Mouse (Mus musculus) liver, adult 2 months (tissue): ENCODE results near the gene Rbbp8nl. TPM values are rescaled to one million over a fixed set of nuclear protein-coding genes. Genes with fewer than 3 reads are reported as not detected.

Experiments
- DNase-seq: peaks from one replicate; pipeline ENCODE4 v3.0.0-alpha.2; 2011; ENCODE audit warnings: low read depth, low spot score; ENCODE audit errors: extremely low read depth
- H3K27ac ChIP-seq: fragments of 200-500 bp; replicated peaks from 2 replicates; pipeline ENCODE4 v1.5.1; 2012; ENCODE audit warnings: low read depth, mild to moderate bottlenecking, control low read depth, inconsistent platforms, low read length; ENCODE audit not compliant: insufficient read depth
- H3K27me3 ChIP-seq: fragments of 200-500 bp; 2 replicates; pipeline ENCODE4 v1.6.1; 2012; ENCODE audit warnings: mild to moderate bottlenecking, moderate library complexity, low read length, inconsistent platforms; ENCODE audit not compliant: control insufficient read depth, insufficient read depth
- H3K36me3 ChIP-seq: fragments of 200-500 bp; 2 replicates; pipeline ENCODE4 v1.6.1; 2012; ENCODE audit warnings: low read length, inconsistent platforms; ENCODE audit not compliant: control insufficient read depth, insufficient read depth
- H3K4me1 ChIP-seq: fragments of 200-500 bp; 2 replicates; pipeline ENCODE4 v1.6.1; 2011; ENCODE audit warnings: low read length; ENCODE audit not compliant: control insufficient read depth, insufficient read depth
- H3K4me3 ChIP-seq: fragments of 200-500 bp; 2 replicates; pipeline ENCODE4 v1.5.1; 2011; ENCODE audit warnings: low read depth, mild to moderate bottlenecking, control low read depth, low read length, moderate library complexity; ENCODE audit not compliant: insufficient read depth
- H3K79me2 ChIP-seq: fragments of 200-500 bp; 2 replicates; pipeline ENCODE4 v1.6.1; 2012; ENCODE audit warnings: inconsistent platforms, mild to moderate bottlenecking, low read length, moderate library complexity; ENCODE audit not compliant: control insufficient read depth, insufficient read depth
- H3K9ac ChIP-seq: fragments of 200-500 bp; 2 replicates; pipeline ENCODE4 v1.6.1; 2012; ENCODE audit warnings: low read depth, mild to moderate bottlenecking, control low read depth, inconsistent platforms, low read length
- CTCF ChIP-seq: fragments of 200-500 bp; IDR thresholded peaks from 2 replicates; pipeline ENCODE4 v1.5.1; 2011; ENCODE audit warnings: low read depth, low read length, control low read depth
- POLR2A ChIP-seq: fragments of 200-500 bp; IDR thresholded peaks from 2 replicates; pipeline ENCODE4 v1.6.1; 2011; ENCODE audit warnings: low read length, control low read depth; ENCODE audit not compliant: insufficient read depth; ENCODE audit errors: extremely low read depth
- WGBS: fragments of 180-500 bp; shearing (Covaris S2); methylation state at CpG from one replicate; pipeline ENCODE4 v1.1.7; 2018; 5-methylcytosine and 5-hydroxymethylcytosine counted together
- polyA plus RNA-seq: library from polyadenylated mRNA; depleted of rRNA; stranded (reverse); fragments of >200 nt; gene quantifications from 2 replicates; pipeline ENCODE4 v1.2.3, GENCODE M21; 2012
- total RNA-seq: library from RNA; depleted of rRNA; stranded (reverse); fragments of >200 nt; gene quantifications from 2 replicates; pipeline ENCODE4 v1.2.3, GENCODE M21; 2014

Gene Rbbp8nl
- total and polyA plus RNA-seq, 2 experiments, result not detected

- 87% methylated on average over 4 of the region's 4 CpGs for WGBS
- Histone ChIP-seq H3K27me3 (no peaks in the 10 kb centered on the region), H3K36me3 (no peaks in the 10 kb centered on the region), H3K27ac (no peak overlapping the region), H3K9ac (no peak overlapping the region), H3K79me2 (no peaks in the 10 kb centered on the region), H3K4me3 (no peak overlapping the region), H3K4me1 (no peaks in the 10 kb centered on the region)
- no peak for TF ChIP-seq CTCF
- TF ChIP-seq POLR2A, result no peak
- no peak for DNase-seq
These were observed 30.5 kb upstream of the Rbbp8nl start for GRCm38 (mm10) chr2:180320216-180320615.

- Histone ChIP-seq H3K4me1 (no peaks in the 10 kb centered on the region), H3K27me3 (no peaks in the 10 kb centered on the region), H3K79me2 (no peaks in the 10 kb centered on the region), H3K4me3 (no peak overlapping the region), H3K9ac (no peak overlapping the region), H3K27ac (no peak overlapping the region), H3K36me3 (no peaks in the 10 kb centered on the region)
- 90% methylated on average over 7 of the region's 7 CpGs for WGBS
- no peak for DNase-seq
- no peak for TF ChIP-seq CTCF
- TF ChIP-seq POLR2A, result no peak
These were observed 27.9 kb upstream of the Rbbp8nl start for GRCm38 (mm10) chr2:180317591-180317990.

- no peak overlapping the region for H3K27ac ChIP-seq
- no peaks in the 10 kb centered on the region for H3K27me3 ChIP-seq
- 76% methylated on average over 2 of the region's 2 CpGs for WGBS
- H3K4me1 ChIP-seq, result no peaks in the 10 kb centered on the region
- TF ChIP-seq CTCF (no peak), POLR2A (no peak)
- H3K79me2 ChIP-seq, result no peaks in the 10 kb centered on the region
- H3K4me3 ChIP-seq, result no peak overlapping the region
- no peaks in the 10 kb centered on the region for H3K36me3 ChIP-seq
- H3K9ac ChIP-seq, result no peak overlapping the region
- no peak for DNase-seq
These were observed 24.6 kb upstream of the Rbbp8nl start for GRCm38 (mm10) chr2:180314292-180314691.

- no peak for DNase-seq
- Histone ChIP-seq H3K36me3 (no peaks in the 10 kb centered on the region), H3K79me2 (no peaks in the 10 kb centered on the region), H3K9ac (no peak overlapping the region), H3K4me1 (no peaks in the 10 kb centered on the region), H3K27ac (no peak overlapping the region), H3K4me3 (no peak overlapping the region), H3K27me3 (no peaks in the 10 kb centered on the region)
- 75% methylated on average over 4 of the region's 4 CpGs for WGBS
- TF ChIP-seq CTCF, result no peak
These were observed 21.5 kb upstream of the Rbbp8nl start for GRCm38 (mm10) chr2:180311147-180311546.

GRCm38 (mm10) chr2:180307680-180308079 lies 18.0 kb upstream of the Rbbp8nl start:
- Histone ChIP-seq H3K79me2 (no peaks in the 10 kb centered on the region), H3K27me3 (no peaks in the 10 kb centered on the region), H3K27ac (no peak overlapping the region), H3K36me3 (no peaks in the 10 kb centered on the region), H3K9ac (no peak overlapping the region), H3K4me1 (no peaks in the 10 kb centered on the region), H3K4me3 (no peak overlapping the region)
- WGBS, result 56% methylated on average over 2 of the region's 2 CpGs
- no peak for DNase-seq
- TF ChIP-seq POLR2A, result no peak
- no peak for TF ChIP-seq CTCF

GRCm38 (mm10) chr2:180306423-180307168 lies 16.9 kb upstream of the Rbbp8nl start:
- H3K4me1 ChIP-seq, result no peaks in the 10 kb centered on the region
- DNase-seq, result no peak
- no peak overlapping the region for H3K9ac ChIP-seq
- TF ChIP-seq POLR2A, result no peak
- no peak for TF ChIP-seq CTCF
- H3K27me3 ChIP-seq, result no peaks in the 10 kb centered on the region
- H3K36me3 ChIP-seq, result no peaks in the 10 kb centered on the region
- 76% methylated on average over 8 of the region's 8 CpGs for WGBS
- peak overlapping the region; percentile 2; the same call in 1 of the 2 replicates for H3K27ac ChIP-seq
- H3K79me2 ChIP-seq, result no peaks in the 10 kb centered on the region
- no peak overlapping the region for H3K4me3 ChIP-seq
